Mouse (Mus musculus): ENCODE measurements at regions not wholly inside any gene's neighbourhood (a gene's known extent, or its start where the extent isn't known, plus 50 kb on each side); places are given as distances from the start of the nearest gene placed in this dataset.

DNA sequence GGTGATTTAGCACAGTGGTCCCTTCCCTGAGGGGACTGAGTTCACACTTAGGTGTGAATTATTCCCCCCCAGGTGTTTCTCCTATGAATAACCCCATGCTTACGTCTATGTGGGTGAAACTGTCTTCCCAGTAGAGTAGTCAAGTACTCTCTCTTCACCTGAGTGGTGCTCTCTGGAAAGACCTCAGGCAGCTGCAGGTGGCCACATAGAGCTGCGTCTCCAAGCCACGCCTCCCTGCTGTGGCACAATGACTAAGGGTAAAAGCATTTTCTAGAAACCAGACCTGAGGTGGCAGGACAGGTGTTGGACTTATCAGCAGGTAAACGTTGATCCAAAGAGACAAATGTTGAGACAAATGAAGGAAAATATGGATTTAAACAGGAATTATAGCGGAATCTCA is 588.3 kb upstream of the Gm19410 start:
- no peak for TF ChIP-seq CTCF (IDR thresholded peaks at IDR 0.05; ENCODE audit: extremely low read depth, insufficient read depth, insufficient read length, insufficient replicate concordance)
- no peak for TF ChIP-seq POLR2A (IDR thresholded peaks at IDR 0.05; ENCODE audit: low read depth, low read length)
